In genomic region chr5:124817050-124817449, GRCm38 (mm10) we compare ENCODE assay signal across 16 mouse cellular contexts.
"Had no signal": no experiment of that assay in that cellular context is flagged by ENCODE, and none has a peak within 500 bp of the region (broad histone marks: within the 10 kb centered on the region; RNA-seq: fewer than 3 reads in every experiment).

No protein-coding gene starts in this region.

- H3K4me1 ChIP-seq: lung, embryonic 15.5 days had no signal

- H3K27ac ChIP-seq: kidney, postnatal 0 days; limb, embryonic 12.5 days; limb, embryonic 15.5 days; liver, embryonic 14.5 days; lung, embryonic 15.5 days had no signal

- H3K36me3 ChIP-seq: limb, embryonic 12.5 days; limb, embryonic 15.5 days; lung, embryonic 15.5 days had no signal

- H3K9me3 ChIP-seq: limb, embryonic 15.5 days; lung, embryonic 15.5 days had no signal

- DNase-seq: kidney, adult 9 months; kidney, postnatal 36 days; layer of hippocampus, postnatal 36 days; left cerebral cortex, postnatal 4 days; liver, postnatal 0 days; lung, postnatal 14 days; lung, postnatal 4 days; midbrain, embryonic 14.5 days; thymus, adult 2 months; thymus, postnatal 14 days; thymus, postnatal 4 days had no signal

- H3K9ac ChIP-seq: limb, embryonic 12.5 days; limb, embryonic 15.5 days; liver, embryonic 14.5 days; liver, postnatal 0 days; lung, embryonic 15.5 days had no signal

- H3K27me3 ChIP-seq: limb, embryonic 12.5 days; limb, embryonic 15.5 days; lung, embryonic 15.5 days had no signal

- H3K4me3 ChIP-seq: limb, embryonic 12.5 days; limb, embryonic 15.5 days; lung, embryonic 15.5 days had no signal
